Mouse (Mus musculus) neural tube, embryonic 14.5 days (tissue): ENCODE results near the gene Atp2b4. TPM values are rescaled to one million over a fixed set of nuclear protein-coding genes. Genes with fewer than 3 reads are reported as not detected.
A peak's percentile ranks its signal among the peaks of the same experiment; 100 is the strongest.

Experiments
- ATAC-seq: fragments of 200-750 bp; cut with Nextera tagmentation; 2 replicates; pipeline ENCODE4 v1.8.0; 2017; ENCODE audit warnings: low read depth, mild to moderate bottlenecking, moderate TSS enrichment, moderate library complexity
- H3K27ac ChIP-seq: fragments of 300-500 bp; sonication (generic); 2 replicates; pipeline ENCODE4 v1.5.1; 2014; ENCODE audit warnings: low read depth, mild to moderate bottlenecking, control low read depth, low read length, moderate library complexity, mixed read lengths
- H3K27me3 ChIP-seq: fragments of 300-500 bp; sonication (generic); 2 replicates; pipeline ENCODE4 v1.6.1; 2014; ENCODE audit warnings: low read length; ENCODE audit not compliant: control insufficient read depth, insufficient read depth
- H3K36me3 ChIP-seq: fragments of 300-500 bp; sonication (generic); 2 replicates; pipeline ENCODE4 v1.6.1; 2014; ENCODE audit warnings: low read length, mixed read lengths; ENCODE audit not compliant: control insufficient read depth, insufficient read depth
- H3K4me1 ChIP-seq: fragments of 300-500 bp; sonication (generic); 2 replicates; pipeline ENCODE4 v1.6.1; 2014; ENCODE audit warnings: low read length; ENCODE audit not compliant: control insufficient read depth, insufficient read depth
- H3K4me2 ChIP-seq: fragments of 300-500 bp; sonication (generic); 2 replicates; pipeline ENCODE4 v1.6.1; 2014; ENCODE audit warnings: mild to moderate bottlenecking, low read depth, low read length, control low read depth
- H3K4me3 ChIP-seq: fragments of 300-500 bp; sonication (generic); 2 replicates; pipeline ENCODE4 v1.5.1; 2014; ENCODE audit warnings: low read depth, low read length, control low read depth, mixed read lengths
- H3K9ac ChIP-seq: fragments of 300-500 bp; sonication (generic); replicated peaks from 2 replicates; pipeline ENCODE4 v1.6.1; 2014; ENCODE audit warnings: low read depth, mild to moderate bottlenecking, control low read depth, low read length, mixed read lengths
- H3K9me3 ChIP-seq: fragments of 300-500 bp; sonication (generic); 2 replicates; pipeline ENCODE4 v1.6.1; 2016; ENCODE audit warnings: low read length; ENCODE audit not compliant: control insufficient read depth
- WGBS: fragments of 180-500 bp; shearing (Covaris S2); extraction: QIAGEN DNeasy Blood & Tissue Kit; methylation state at CpG from one replicate; pipeline ENCODE4 v1.1.7; 2014; 5-methylcytosine and 5-hydroxymethylcytosine counted together
- polyA plus RNA-seq: library from polyadenylated mRNA; unstranded; fragments of >200 nt; fragmentation: Nextera tagmentation; extraction: Ambion mirVana; gene quantifications from 2 replicates; pipeline ENCODE4 v1.2.1, GENCODE M21; 2014

Gene Atp2b4
- polyA plus RNA-seq, 1 experiment from 2014 or later: 30.3 TPM

- H3K27me3 ChIP-seq: no peaks in the 10 kb centered on the region
- no peaks in the 10 kb centered on the region for H3K36me3 ChIP-seq
- no peaks in the 10 kb centered on the region for H3K9me3 ChIP-seq
- H3K4me1 ChIP-seq: peaks cover 5% of the 10 kb centered on the region; the same call in 1 of the 2 replicates
- no peak overlapping the region for H3K9ac ChIP-seq
- no peak for ATAC-seq
- H3K4me2 ChIP-seq: no peak overlapping the region
- H3K27ac ChIP-seq: no peak overlapping the region
- H3K4me3 ChIP-seq: no peak overlapping the region
- WGBS: 70% methylated on average over 11 of the region's 11 CpGs
These were observed 136.5 kb downstream of the Atp2b4 start for GRCm38 (mm10) chr1:133664203-133664970.

- no peak for ATAC-seq
- 76% methylated on average over 4 of the region's 4 CpGs for WGBS
These were observed 137.4 kb downstream of the Atp2b4 start for GRCm38 (mm10) chr1:133663427-133663826.

GRCm38 (mm10) chr1:133662941-133663340, 137.9 kb downstream of the Atp2b4 start:
- Histone ChIP-seq H3K9me3 (no peaks in the 10 kb centered on the region), H3K36me3 (0 out of 2 replicates have a peak, but pooled peaks cover 4% of the 10 kb centered on the region), H3K27me3 (no peaks in the 10 kb centered on the region), H3K4me1 (peaks cover 19% of the 10 kb centered on the region), H3K4me2 (no peak overlapping the region), H3K9ac (no peak overlapping the region), H3K27ac (no peak overlapping the region), H3K4me3 (no peak overlapping the region)
- ATAC-seq: no peak
- 95% methylated on average over 7 of the region's 7 CpGs for WGBS

More at GRCm38 (mm10) chr1:133663427-133663826, 137.4 kb downstream of the Atp2b4 start:
- H3K4me2 ChIP-seq: no peak overlapping the region
- H3K9ac ChIP-seq: no peak overlapping the region
- H3K27ac ChIP-seq: no peak overlapping the region
- no peaks in the 10 kb centered on the region for H3K9me3 ChIP-seq
- 0 out of 2 replicates have a peak, but pooled peaks cover 2% of the 10 kb centered on the region for H3K36me3 ChIP-seq
- H3K27me3 ChIP-seq: no peaks in the 10 kb centered on the region
- H3K4me1 ChIP-seq: peaks cover 15% of the 10 kb centered on the region
- H3K4me3 ChIP-seq: no peak overlapping the region

- Histone ChIP-seq H3K36me3 (peaks cover 7% of the 10 kb centered on the region; the same call in 1 of the 2 replicates), H3K9me3 (no peaks in the 10 kb centered on the region), H3K27ac (peak within 1 kb of the TSS; percentile 92), H3K27me3 (no peaks in the 10 kb centered on the region), H3K4me1 (peaks cover 32% of the 10 kb centered on the region), H3K4me2 (peak within 1 kb of the TSS; percentile 86), H3K9ac (peak within 1 kb of the TSS; percentile 76), H3K4me3 (peak within 1 kb of the TSS; percentile 66)
- WGBS: 2% methylated on average over 26 of the region's 26 CpGs
- ATAC-seq: peak; percentile 99
These were observed 139.5 kb downstream of the Atp2b4 start, which contains the start of gene Gm38394 for GRCm38 (mm10) chr1:133661203-133661933. Gene Gm38394 (minus strand): TSS chr1:133661318.

- Histone ChIP-seq H3K36me3 (peaks cover 7% of the 10 kb centered on the region; the same call in 1 of the 2 replicates), H3K4me1 (peaks cover 32% of the 10 kb centered on the region), H3K27ac (peak within 1 kb of the TSS; percentile 92), H3K9ac (peak within 1 kb of the TSS; percentile 76), H3K4me2 (peak within 1 kb of the TSS; percentile 86), H3K4me3 (peak within 1 kb of the TSS; percentile 66), H3K27me3 (no peaks in the 10 kb centered on the region), H3K9me3 (no peaks in the 10 kb centered on the region)
- peak; percentile 84 for ATAC-seq
- WGBS: under 1% methylated on average over 41 of the region's 41 CpGs
These were observed 140.2 kb downstream of the Atp2b4 start, which contains the start of gene Zbed6 for GRCm38 (mm10) chr1:133660466-133661202. Gene Zbed6 (minus strand): TSS chr1:133660885.

DNA sequence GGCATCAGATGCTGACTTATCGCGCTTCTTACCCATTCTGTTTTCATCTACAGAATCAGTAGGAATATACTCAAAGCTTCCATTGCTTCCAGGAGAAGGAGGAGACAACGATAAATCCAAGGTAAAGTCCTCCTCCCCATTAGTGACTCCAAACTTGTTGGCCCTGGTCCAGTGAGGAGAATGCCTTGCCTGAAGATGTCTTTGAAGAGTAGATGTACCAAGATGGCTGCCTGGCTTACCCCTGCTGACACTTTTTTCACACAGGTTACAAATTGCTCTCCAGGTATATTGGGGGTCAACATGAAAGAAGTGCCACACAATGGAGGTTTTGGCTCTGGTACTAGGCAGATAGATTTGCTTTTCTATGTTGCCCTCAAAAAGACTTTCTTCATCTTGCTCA, 142.0 kb downstream of the Atp2b4 start:
- no peak overlapping the region for H3K9ac ChIP-seq
- peaks cover 7% of the 10 kb centered on the region; the same call in 1 of the 2 replicates for H3K36me3 ChIP-seq
- no peak overlapping the region for H3K27ac ChIP-seq
- H3K27me3 ChIP-seq: no peaks in the 10 kb centered on the region
- peaks cover 34% of the 10 kb centered on the region for H3K4me1 ChIP-seq
- no peak overlapping the region for H3K4me2 ChIP-seq
- 77% methylated on average over 3 of the region's 3 CpGs for WGBS
- H3K9me3 ChIP-seq: no peaks in the 10 kb centered on the region
- no peak for ATAC-seq
- no peak overlapping the region for H3K4me3 ChIP-seq

DNA sequence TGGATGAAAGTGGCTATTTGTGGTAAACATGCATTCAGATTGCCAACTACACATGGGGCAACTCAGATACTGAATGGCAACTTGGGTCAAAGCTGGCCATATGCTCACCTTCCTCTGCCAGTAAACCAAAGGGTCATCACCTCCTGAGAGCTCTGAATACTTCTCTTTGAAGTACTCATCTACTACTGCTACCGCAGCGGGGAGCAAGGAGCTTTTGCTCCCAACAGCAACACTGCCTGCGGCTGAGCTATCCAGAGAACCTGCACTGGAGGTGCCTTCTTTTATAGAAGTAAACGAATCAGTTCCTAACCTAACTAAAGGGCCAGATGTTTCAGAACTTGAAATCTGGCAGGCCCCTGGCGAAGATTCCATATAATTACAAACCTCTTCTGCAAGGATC, 144.0 kb downstream of the Atp2b4 start:
- Histone ChIP-seq H3K4me3 (no peak overlapping the region), H3K27me3 (no peaks in the 10 kb centered on the region), H3K9me3 (no peaks in the 10 kb centered on the region), H3K27ac (no peak overlapping the region), H3K36me3 (peaks cover 7% of the 10 kb centered on the region; the same call in 1 of the 2 replicates), H3K4me1 (peaks cover 34% of the 10 kb centered on the region), H3K9ac (no peak overlapping the region), H3K4me2 (no peak overlapping the region)
- ATAC-seq: no peak
- 43% methylated on average over 5 of the region's 5 CpGs for WGBS

DNA sequence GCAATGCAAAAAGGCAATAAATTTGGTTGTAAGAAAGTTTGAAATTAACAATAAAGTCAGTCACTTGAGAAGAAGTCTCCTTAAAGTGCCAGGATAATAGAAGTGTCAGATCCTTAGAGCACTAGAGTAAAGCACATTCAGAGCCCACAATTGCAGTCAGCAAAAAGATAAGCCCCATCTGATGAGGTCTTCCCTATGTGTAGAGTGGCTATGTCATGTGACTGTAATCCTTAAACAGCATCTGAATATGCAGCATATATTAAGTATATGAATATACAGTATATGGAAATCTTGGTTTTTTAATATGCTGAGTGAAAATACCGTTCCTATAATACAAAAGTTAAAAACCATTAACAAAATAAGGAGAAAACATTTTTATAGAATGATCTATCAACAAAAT, 147.8 kb downstream of the Atp2b4 start:
- 96% methylated on average over 1 of the region's 1 CpGs for WGBS
- ATAC-seq: no peak
- no peak overlapping the region for H3K4me2 ChIP-seq
- no peaks in the 10 kb centered on the region for H3K9me3 ChIP-seq
- no peaks in the 10 kb centered on the region for H3K27me3 ChIP-seq
- H3K4me1 ChIP-seq: peaks cover 16% of the 10 kb centered on the region
- no peak overlapping the region for H3K27ac ChIP-seq
- H3K36me3 ChIP-seq: peaks cover 3% of the 10 kb centered on the region; the same call in 1 of the 2 replicates
- H3K4me3 ChIP-seq: no peak overlapping the region
- no peak overlapping the region for H3K9ac ChIP-seq
